Mouse (Mus musculus) bone marrow, adult 2 months (tissue): ENCODE measurements around the gene Gmpr2.

Source experiments
- CTCF ChIP-seq: fragments of 200-500 bp; IDR thresholded peaks from 2 replicates; pipeline ENCODE4 v1.5.1; 2011; ENCODE audit warnings: low read length, control low read depth; ENCODE audit not compliant: control insufficient read depth, insufficient read depth
- POLR2A ChIP-seq: fragments of 200-500 bp; IDR thresholded peaks from 2 replicates; pipeline ENCODE4 v1.6.1; 2011; ENCODE audit warnings: low read depth, mild to moderate bottlenecking, control low read depth, low read length, borderline replicate concordance; ENCODE audit not compliant: control insufficient read depth

DNA sequence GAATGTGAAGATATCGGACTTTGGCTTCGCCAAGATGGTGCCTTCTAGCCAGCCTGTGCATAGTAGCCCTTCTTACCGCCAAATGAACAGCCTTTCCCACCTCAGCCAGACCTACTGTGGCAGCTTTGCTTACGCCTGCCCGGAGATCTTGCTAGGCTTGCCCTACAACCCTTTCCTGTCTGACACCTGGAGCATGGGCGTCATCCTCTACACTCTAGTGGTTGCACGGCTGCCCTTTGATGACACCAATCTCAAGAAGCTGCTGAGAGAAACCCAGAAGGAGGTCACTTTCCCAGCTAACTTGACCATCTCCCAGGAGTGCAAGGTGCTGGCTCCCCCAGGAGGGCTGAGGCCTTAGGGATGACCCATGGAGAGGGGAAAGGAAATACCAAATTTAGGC lies 20.2 kb upstream of the Gmpr2 start:
- TF ChIP-seq POLR2A (no peak), CTCF (no peak)
